8 mouse cellular contexts compared by ENCODE assay signal in genomic region chr11:33614218-33614617, GRCm38 (mm10). TPM values are rescaled to one million over a fixed set of nuclear protein-coding genes. Genes with fewer than 3 reads are reported as not detected.
DNase-seq lines count a peak whose midpoint lies in the region; ATAC-seq and TF ChIP-seq lines count a peak whose summit lies in the region.

No protein-coding gene starts in this region.

- peak; percentile 95 for TF ChIP-seq CTCF in stomach, postnatal 0 days (IDR thresholded peaks at IDR 0.05; ENCODE audit: low read depth)

- ATAC-seq in kidney, embryonic 15.5 days (replicated peaks; ENCODE audit: low FRiP score): peak; percentile 80
- peak; percentile 67 for ATAC-seq in limb, embryonic 13.5 days (ENCODE audit: low FRiP score, low read depth)
- peak; percentile 53; the same call in 1 of the 2 replicates for ATAC-seq in stomach, postnatal 0 days (ENCODE audit: low FRiP score, low TSS enrichment)

- DNase-seq in 416B (ENCODE audit: low read depth): peak; percentile 58
- DNase-seq in adrenal gland, postnatal 25 days: peak; percentile 66
- peak; percentile 81 for DNase-seq in embryonic facial prominence, embryonic 10.5 days (ENCODE audit: low spot score)
- peak; percentile 34 to 50 for DNase-seq in heart, adult 9 months (ENCODE audit: low spot score in 2 of 2)
- DNase-seq in naive thymus-derived CD4-positive, alpha-beta T cell, adult 2 months (ENCODE audit: low read depth): peak; percentile 19
- peak; percentile 71 for DNase-seq in stomach, postnatal 0 days (ENCODE audit: low spot score)

- H3K27ac ChIP-seq in embryonic facial prominence, embryonic 10.5 days (replicated peaks): no peak overlapping the region
- no peak overlapping the region for H3K27ac ChIP-seq in kidney, embryonic 15.5 days
- H3K27ac ChIP-seq in limb, embryonic 13.5 days: no peak overlapping the region
- no peak overlapping the region for H3K27ac ChIP-seq in stomach, postnatal 0 days (replicated peaks)

- no peaks in the 10 kb centered on the region for H3K9me3 ChIP-seq in embryonic facial prominence, embryonic 10.5 days
- H3K9me3 ChIP-seq in kidney, embryonic 15.5 days (replicated peaks): no peaks in the 10 kb centered on the region
- H3K9me3 ChIP-seq in limb, embryonic 13.5 days: no peaks in the 10 kb centered on the region
- no peaks in the 10 kb centered on the region for H3K9me3 ChIP-seq in stomach, postnatal 0 days (ENCODE audit: control insufficient read depth, low read length)

- no peaks in the 10 kb centered on the region for H3K36me3 ChIP-seq in embryonic facial prominence, embryonic 10.5 days (replicated peaks)
- H3K36me3 ChIP-seq in kidney, embryonic 15.5 days: no peaks in the 10 kb centered on the region
- H3K36me3 ChIP-seq in limb, embryonic 13.5 days: no peaks in the 10 kb centered on the region
- H3K36me3 ChIP-seq in stomach, postnatal 0 days (ENCODE audit: control insufficient read depth, insufficient read depth, low read length): no peaks in the 10 kb centered on the region

- H3K4me1 ChIP-seq in embryonic facial prominence, embryonic 10.5 days: peaks cover 5% of the 10 kb centered on the region; the same call in 1 of the 2 replicates
- 0 out of 2 replicates have a peak, but pooled peaks cover 4% of the 10 kb centered on the region for H3K4me1 ChIP-seq in kidney, embryonic 15.5 days
- H3K4me1 ChIP-seq in limb, embryonic 13.5 days: no peaks in the 10 kb centered on the region
- no peaks in the 10 kb centered on the region for H3K4me1 ChIP-seq in stomach, postnatal 0 days (replicated peaks; ENCODE audit: control insufficient read depth, insufficient read depth)

- no peak overlapping the region for H3K4me3 ChIP-seq in embryonic facial prominence, embryonic 10.5 days
- no peak overlapping the region for H3K4me3 ChIP-seq in kidney, embryonic 15.5 days (replicated peaks)
- H3K4me3 ChIP-seq in limb, embryonic 13.5 days: no peak overlapping the region
- no peak overlapping the region for H3K4me3 ChIP-seq in stomach, postnatal 0 days (ENCODE audit: low read depth, low read length)

- H3K4me2 ChIP-seq in kidney, embryonic 15.5 days: no peak overlapping the region
- H3K4me2 ChIP-seq in limb, embryonic 13.5 days (replicated peaks): no peak overlapping the region
- no peak overlapping the region for H3K4me2 ChIP-seq in stomach, postnatal 0 days (replicated peaks; ENCODE audit: low read depth)

- TF ChIP-seq EP300 in stomach, postnatal 0 days (optimal IDR thresholded peaks at IDR 0.05): no peak

- no peaks in the 10 kb centered on the region for H3K27me3 ChIP-seq in embryonic facial prominence, embryonic 10.5 days (replicated peaks; ENCODE audit: low read depth, poor library complexity, severe bottlenecking)
- 0 out of 2 replicates have a peak, but pooled peaks cover 5% of the 10 kb centered on the region for H3K27me3 ChIP-seq in kidney, embryonic 15.5 days
- peaks cover 18% of the 10 kb centered on the region for H3K27me3 ChIP-seq in limb, embryonic 13.5 days
- no peaks in the 10 kb centered on the region for H3K27me3 ChIP-seq in stomach, postnatal 0 days (ENCODE audit: control insufficient read depth, insufficient read depth, low read length)

- H3K9ac ChIP-seq in kidney, embryonic 15.5 days: no peak overlapping the region
- no peak overlapping the region for H3K9ac ChIP-seq in limb, embryonic 13.5 days
- no peak overlapping the region for H3K9ac ChIP-seq in stomach, postnatal 0 days (ENCODE audit: low read length)

- 8% methylated on average over 15 of the region's 15 CpGs for WGBS in embryonic facial prominence, embryonic 10.5 days
- whole genome bisulfite sequencing in kidney, embryonic 15.5 days: 6% methylated on average over 15 of the region's 15 CpGs
- WGBS in limb, embryonic 13.5 days: 6% methylated on average over 15 of the region's 15 CpGs
- 6% methylated on average over 15 of the region's 15 CpGs for WGBS in stomach, postnatal 0 days

RNA-seq across cellular contexts. Expression of gene D130052B06Rik, which starts 15.1 kb away (rescaled TPM):
- not detected in 2 replicates for total RNA-seq in adrenal gland, postnatal 25 days (2021)
- 0.16 TPM in 1 of 2 replicates, not detected in the other for polyA plus RNA-seq in embryonic facial prominence, embryonic 10.5 days (2016; fragmentation: Nextera tagmentation; extraction: Ambion mirVana)
- polyA plus RNA-seq in kidney, embryonic 15.5 days (2015; fragmentation: Nextera tagmentation; extraction: Ambion mirVana): not detected in 2 replicates
- polyA plus RNA-seq in limb, embryonic 13.5 days (2015; fragmentation: Nextera tagmentation; extraction: Ambion mirVana): 0.06 and 0.18 TPM in 2 replicates
- polyA plus RNA-seq in stomach, postnatal 0 days (2015; fragmentation: Nextera tagmentation; extraction: Ambion mirVana): not detected in 2 replicates

RNA-seq across cellular contexts. Expression of gene Gabrp, which starts 35.5 kb away (rescaled TPM):
- total RNA-seq in adrenal gland, postnatal 25 days (2021): not detected in 2 replicates
- polyA plus RNA-seq in embryonic facial prominence, embryonic 10.5 days (2016; fragmentation: Nextera tagmentation; extraction: Ambion mirVana): 0.60 and 1.8 TPM in 2 replicates
- polyA plus RNA-seq in kidney, embryonic 15.5 days (2015; fragmentation: Nextera tagmentation; extraction: Ambion mirVana): 0.74 and 1.2 TPM in 2 replicates
- 16.3 and 21.0 TPM in 2 replicates for polyA plus RNA-seq in limb, embryonic 13.5 days (2015; fragmentation: Nextera tagmentation; extraction: Ambion mirVana)
- polyA plus RNA-seq in stomach, postnatal 0 days (2015; fragmentation: Nextera tagmentation; extraction: Ambion mirVana): 0.28 and 0.56 TPM in 2 replicates

Comparison
In these comparisons a context has a peak if more than half of its experiments do, and no peak if none do; other contexts are left out.
1. DNase-seq: peak in every context shown above with its lines; median percentile 81 in embryonic facial prominence, embryonic 10.5 days; 71 in stomach, postnatal 0 days; 66 in adrenal gland, postnatal 25 days; 58 in 416B; 42 in heart, adult 9 months; 19 in naive thymus-derived CD4-positive, alpha-beta T cell, adult 2 months.